In the genomic region with DNA sequence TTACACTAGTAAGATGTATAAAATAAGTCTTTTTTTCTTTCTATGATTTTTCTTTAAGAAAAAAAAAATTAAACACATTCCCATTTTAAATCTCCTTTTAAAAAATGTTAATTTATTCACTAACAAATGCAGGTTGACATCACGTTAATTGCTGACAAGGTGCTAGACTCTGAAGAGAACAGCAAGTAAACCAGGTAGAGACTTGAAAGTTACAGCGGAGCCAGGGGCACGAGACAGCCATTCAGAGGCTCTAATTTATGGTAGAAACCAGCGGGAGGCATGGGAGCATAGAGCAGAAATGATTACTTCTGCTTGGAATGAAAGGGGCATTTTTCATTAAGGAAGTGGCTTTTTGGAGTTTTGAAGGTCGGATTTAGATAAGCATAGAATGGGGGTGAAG, we compare ENCODE assay signal across 22 mouse cellular contexts.
"Had no signal": no experiment of that assay in that cellular context is flagged by ENCODE, and none has a peak within 500 bp of the region (broad histone marks: within the 10 kb centered on the region; RNA-seq: fewer than 3 reads in every experiment).

No protein-coding gene starts in this region.

- H3K9ac ChIP-seq: limb, embryonic 13.5 days; liver, embryonic 12.5 days; liver, embryonic 15.5 days; lung, embryonic 15.5 days; midbrain, embryonic 13.5 days had no signal

- ATAC-seq: liver, embryonic 12.5 days; midbrain, embryonic 16.5 days had no signal

- H3K4me3 ChIP-seq: limb, embryonic 13.5 days; liver, embryonic 12.5 days; liver, embryonic 15.5 days; lung, embryonic 15.5 days; megakaryocyte, embryonic 14.5 days; midbrain, embryonic 10.5 days; midbrain, embryonic 13.5 days had no signal

- H3K36me3 ChIP-seq: limb, embryonic 13.5 days; liver, embryonic 12.5 days; liver, embryonic 15.5 days; lung, embryonic 15.5 days; midbrain, embryonic 10.5 days; midbrain, embryonic 13.5 days had no signal

- H3K27ac ChIP-seq: limb, embryonic 13.5 days; liver, embryonic 12.5 days; liver, embryonic 15.5 days; lung, embryonic 15.5 days; midbrain, embryonic 10.5 days; midbrain, embryonic 13.5 days; stomach, postnatal 0 days had no signal

- H3K27me3 ChIP-seq: limb, embryonic 13.5 days; liver, embryonic 12.5 days; liver, embryonic 15.5 days; lung, embryonic 15.5 days; megakaryocyte, embryonic 14.5 days; midbrain, embryonic 13.5 days had no signal

- DNase-seq: kidney, adult 9 months; kidney, postnatal 14 days; kidney, postnatal 4 days; left cerebral cortex, postnatal 4 days; liver; lung, adult 18-20 months; lung, postnatal 10 days; lung, postnatal 36 days; right cerebral cortex, adult 18-20 months; right cerebral cortex, postnatal 14 days; right cerebral cortex, postnatal 4 days; thymus, adult 2 months; thymus, postnatal 14 days had no signal

- H3K4me1 ChIP-seq: limb, embryonic 13.5 days; liver, embryonic 12.5 days; liver, embryonic 15.5 days; lung, embryonic 15.5 days; megakaryocyte, embryonic 14.5 days; midbrain, embryonic 10.5 days; midbrain, embryonic 13.5 days had no signal

- H3K9me3 ChIP-seq: limb, embryonic 13.5 days; liver, embryonic 12.5 days; liver, embryonic 15.5 days; lung, embryonic 15.5 days; midbrain, embryonic 10.5 days; midbrain, embryonic 13.5 days had no signal

- H3K4me2 ChIP-seq: limb, embryonic 13.5 days; liver, embryonic 12.5 days; liver, embryonic 15.5 days; lung, embryonic 15.5 days; midbrain, embryonic 13.5 days had no signal
